In the genomic region with DNA sequence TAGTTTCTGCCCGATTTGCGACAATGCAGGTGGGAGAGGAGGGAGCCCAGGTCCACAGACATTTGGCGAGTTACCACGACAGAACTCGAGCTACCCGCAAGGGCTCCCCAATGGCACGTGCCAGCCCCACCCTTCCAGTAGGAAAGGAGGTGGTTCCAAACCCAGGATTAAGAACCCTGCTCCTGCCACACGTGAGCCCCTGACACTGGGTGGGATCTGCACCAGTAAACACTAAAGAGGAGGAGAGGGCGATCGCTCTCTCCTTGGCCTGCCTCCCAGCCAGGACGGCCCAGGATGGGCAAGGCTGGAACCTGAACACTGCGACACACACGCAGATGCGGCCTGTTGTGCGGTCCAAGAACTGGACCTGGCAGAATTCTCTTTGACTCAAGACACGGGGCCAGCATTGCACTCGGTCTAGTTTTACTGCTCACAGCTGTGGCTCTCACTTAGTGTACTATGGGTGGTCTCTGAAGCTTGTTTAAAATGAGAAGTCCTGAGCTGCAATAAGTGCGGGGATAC, we compare ENCODE assay signal across 8 mouse cellular contexts. TPM values are rescaled to one million over a fixed set of nuclear protein-coding genes. Genes with fewer than 3 reads are reported as not detected.
DNase-seq lines count a peak whose midpoint lies in the region; ATAC-seq lines count a peak whose summit lies in the region.

No protein-coding gene starts in this region.

- H3K9ac ChIP-seq in forebrain, embryonic 16.5 days (replicated peaks; ENCODE audit: low read depth, low read length): peak overlapping the region; percentile 56
- peak overlapping the region; percentile 45; the same call in 1 of the 2 replicates for H3K9ac ChIP-seq in hindbrain, embryonic 15.5 days
- H3K9ac ChIP-seq in midbrain, embryonic 15.5 days: peak overlapping the region; percentile 48

- under 1% methylated on average over 18 of the region's 18 CpGs for WGBS in forebrain, embryonic 16.5 days
- WGBS in hindbrain, embryonic 15.5 days: 1% methylated on average over 18 of the region's 18 CpGs
- 1% methylated on average over 18 of the region's 18 CpGs for WGBS in midbrain, embryonic 15.5 days

- peak; percentile 61 for ATAC-seq in forebrain, embryonic 16.5 days
- peak; percentile 81 for ATAC-seq in hindbrain, embryonic 15.5 days (ENCODE audit: low FRiP score, low read depth)
- ATAC-seq in midbrain, embryonic 15.5 days (replicated peaks): peak; percentile 70
- no peak for ATAC-seq in inflammation-experienced regulatory T-cells, adult 6 months

- intact Hi-C loops in left cerebral cortex, postnatal 4 days (cut with DNase I): loop anchor here (10.0 kb wide), 1 partner anchor 165 kb away; no protein-coding TSS in a partner anchor

- no peaks in the 10 kb centered on the region for H3K9me3 ChIP-seq in forebrain, embryonic 16.5 days (ENCODE audit: control insufficient read depth, low read length)
- H3K9me3 ChIP-seq in hindbrain, embryonic 15.5 days: no peaks in the 10 kb centered on the region
- H3K9me3 ChIP-seq in midbrain, embryonic 15.5 days: no peaks in the 10 kb centered on the region

- peak; percentile 49 for DNase-seq in R1 (ENCODE audit: low read depth, low spot score)
- peak; percentile 62 for DNase-seq in cerebellum, adult 11-12 months
- DNase-seq in left cerebral cortex, postnatal 4 days: peak; percentile 80
- DNase-seq in yolk sac, embryonic 10.5 days (ENCODE audit: low spot score): peak; percentile 15

- peak overlapping the region; percentile 97 for H3K4me2 ChIP-seq in forebrain, embryonic 16.5 days (ENCODE audit: low read length)
- H3K4me2 ChIP-seq in hindbrain, embryonic 15.5 days: peak overlapping the region; percentile 98
- H3K4me2 ChIP-seq in midbrain, embryonic 15.5 days: peak overlapping the region; percentile 96

- no peak overlapping the region for H3K27ac ChIP-seq in forebrain, embryonic 16.5 days (ENCODE audit: low read length)
- peak overlapping the region; percentile 55 for H3K27ac ChIP-seq in hindbrain, embryonic 15.5 days (replicated peaks)
- peak overlapping the region; percentile 69 for H3K27ac ChIP-seq in midbrain, embryonic 15.5 days

- H3K4me3 ChIP-seq in forebrain, embryonic 16.5 days (replicated peaks; ENCODE audit: low read length): peak overlapping the region; percentile 84
- peak overlapping the region; percentile 69 for H3K4me3 ChIP-seq in hindbrain, embryonic 15.5 days
- peak overlapping the region; percentile 89 for H3K4me3 ChIP-seq in midbrain, embryonic 15.5 days

- H3K4me1 ChIP-seq in forebrain, embryonic 16.5 days (replicated peaks; ENCODE audit: control insufficient read depth, insufficient read depth, low read length): peaks cover 15% of the 10 kb centered on the region
- H3K4me1 ChIP-seq in hindbrain, embryonic 15.5 days (replicated peaks): peaks cover 30% of the 10 kb centered on the region
- H3K4me1 ChIP-seq in midbrain, embryonic 15.5 days: peaks cover 16% of the 10 kb centered on the region

- H3K27me3 ChIP-seq in forebrain, embryonic 16.5 days (replicated peaks; ENCODE audit: control insufficient read depth, insufficient read depth, low read length): no peaks in the 10 kb centered on the region; the same call in 1 of the 2 replicates
- peaks cover 7% of the 10 kb centered on the region; the same call in 1 of the 2 replicates for H3K27me3 ChIP-seq in hindbrain, embryonic 15.5 days
- H3K27me3 ChIP-seq in midbrain, embryonic 15.5 days (replicated peaks): no peaks in the 10 kb centered on the region

- H3K36me3 ChIP-seq in forebrain, embryonic 16.5 days (ENCODE audit: control insufficient read depth, insufficient read depth): no peaks in the 10 kb centered on the region
- no peaks in the 10 kb centered on the region for H3K36me3 ChIP-seq in hindbrain, embryonic 15.5 days
- no peaks in the 10 kb centered on the region for H3K36me3 ChIP-seq in midbrain, embryonic 15.5 days (replicated peaks)

RNA-seq across cellular contexts. Expression of gene Rasgef1b, which starts 0.6 kb away (rescaled TPM):
- polyA plus RNA-seq in forebrain, embryonic 16.5 days (2015; fragmentation: Nextera tagmentation; extraction: Ambion mirVana): 107 and 121 TPM in 2 replicates
- polyA plus RNA-seq in hindbrain, embryonic 15.5 days (2015; fragmentation: Nextera tagmentation; extraction: Ambion mirVana): 54.2 and 56.7 TPM in 2 replicates
- 10 to 100 TPM; 43.0 to 47.7 TPM for total RNA-seq in left cerebral cortex, postnatal 4 days (2021)
- polyA plus RNA-seq in midbrain, embryonic 15.5 days (2015; fragmentation: Nextera tagmentation; extraction: Ambion mirVana): 65.7 and 68.2 TPM in 2 replicates
- polyA plus RNA-seq in inflammation-experienced regulatory T-cells, adult 6 months (2017; shearing (Covaris generic)): 1 to 10 TPM; 1.6 to 3.3 (median 2.5) TPM

Comparison
In these comparisons a context has a peak if more than half of its experiments do, and no peak if none do; other contexts are left out.
1. DNase-seq: peak in every context shown above with its lines; median percentile 80 in left cerebral cortex, postnatal 4 days; 62 in cerebellum, adult 11-12 months; 49 in R1; 15 in yolk sac, embryonic 10.5 days.
2. RNA of gene Rasgef1b, which starts 0.6 kb away (polyA plus RNA-seq): 107 to 121 TPM in forebrain, embryonic 16.5 days, 65.7 to 68.2 TPM in midbrain, embryonic 15.5 days and 54.2 to 56.7 TPM in hindbrain, embryonic 15.5 days; 1.6 to 3.3 TPM in inflammation-experienced regulatory T-cells, adult 6 months; every median in the first group is over 10 times any median in the second.
3. Peak in every context shown above with its lines, with median percentiles within 50 percentile points of each other: H3K4me2 ChIP-seq, H3K4me3 ChIP-seq and H3K9ac ChIP-seq.